Comparison of ENCODE assay signal across 9 mouse cellular contexts in the genomic region with DNA sequence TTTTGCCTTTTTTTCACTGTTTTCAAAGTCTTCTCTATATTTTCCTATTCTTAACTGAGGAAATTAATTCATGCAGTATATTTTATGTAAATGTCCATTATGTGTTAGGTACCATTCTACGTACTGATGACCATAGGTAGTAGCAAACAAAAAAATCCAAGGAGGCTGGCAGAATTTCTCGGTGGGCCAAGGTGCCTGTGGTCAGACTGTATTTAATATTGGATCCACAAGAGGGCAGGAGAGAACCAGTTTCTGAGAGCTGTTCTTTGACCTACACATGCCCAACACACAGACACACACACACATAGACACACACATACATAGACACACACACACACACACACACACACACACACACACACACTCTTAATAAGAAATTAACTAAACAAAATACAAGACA. TPM values are rescaled to one million over a fixed set of nuclear protein-coding genes. Genes with fewer than 3 reads are reported as not detected.
A peak's percentile ranks its signal among the peaks of the same experiment; 100 is the strongest.
DNase-seq lines count a peak whose midpoint lies in the region; ATAC-seq and TF ChIP-seq lines count a peak whose summit lies in the region.
"Had no signal": no experiment of that assay in that cellular context is flagged by ENCODE, and none has a peak within 500 bp of the region (broad histone marks: within the 10 kb centered on the region; RNA-seq: fewer than 3 reads in every experiment).

No protein-coding gene starts in this region.

- no peak overlapping the region for H3K9ac ChIP-seq in midbrain, embryonic 15.5 days

- no peaks in the 10 kb centered on the region for H3K36me3 ChIP-seq in midbrain, embryonic 15.5 days (replicated peaks)

- ATAC-seq in midbrain, embryonic 15.5 days (replicated peaks) = peak; percentile 78

- peak; percentile 41; the same call in 1 of the 2 replicates for TF ChIP-seq CTCF in cortical plate, adult 2 months (IDR thresholded peaks at IDR 0.05; ENCODE audit: extremely low read depth, insufficient read depth, low read length)

- no peak overlapping the region for H3K27ac ChIP-seq in cortical plate, adult 2 months (ENCODE audit: insufficient read depth, low read length)
- H3K27ac ChIP-seq in midbrain, embryonic 15.5 days = no peak overlapping the region

- H3K4me3 ChIP-seq in cortical plate, adult 2 months (ENCODE audit: insufficient read depth, low read length) = no peak overlapping the region
- H3K4me3 ChIP-seq in midbrain, embryonic 15.5 days = no peak overlapping the region

- intact Hi-C loops in left cerebral cortex, postnatal 14 days (cut with DNase I) = no loop called here
- intact Hi-C loops in left cerebral cortex, postnatal 36 days (cut with DNase I) = loop anchor here (1.0 kb wide), 1 partner anchor 16 kb away; no protein-coding TSS in a partner anchor

- DNase-seq in adrenal gland, postnatal 14 days = peak; percentile 4
- DNase-seq in adrenal gland, postnatal 4 days (ENCODE audit: low spot score in 2 of 2) = no peak
- peak; percentile 15 to 19 for DNase-seq in left cerebral cortex, postnatal 14 days (ENCODE audit: low spot score in 2 of 2)
- no peak for DNase-seq in left cerebral cortex, postnatal 36 days (ENCODE audit: low spot score in 2 of 2)
- DNase-seq in urinary bladder, postnatal 4 days (ENCODE audit: low spot score in 2 of 2) = no peak
- no peak for DNase-seq in right cerebral cortex, postnatal 14 days
- DNase-seq: thymus, postnatal 25 days had no signal

- no peak overlapping the region for H3K4me2 ChIP-seq in midbrain, embryonic 15.5 days

- no peaks in the 10 kb centered on the region for H3K27me3 ChIP-seq in midbrain, embryonic 15.5 days (replicated peaks)

- no peak for TF ChIP-seq POLR2A in cortical plate, adult 2 months (IDR thresholded peaks at IDR 0.05; ENCODE audit: extremely low read depth, insufficient read depth, low read length)

- H3K9me3 ChIP-seq in midbrain, embryonic 15.5 days = no peaks in the 10 kb centered on the region

- 61% methylated on average over 2 of the region's 2 CpGs for WGBS in midbrain, embryonic 15.5 days

- no peaks in the 10 kb centered on the region for H3K4me1 ChIP-seq in cortical plate, adult 2 months (ENCODE audit: control insufficient read depth, insufficient read depth, low read length)
- H3K4me1 ChIP-seq in midbrain, embryonic 15.5 days = no peaks in the 10 kb centered on the region

RNA-seq across cellular contexts. Expression of a gene that starts 48.2 kb away (rescaled TPM):
- 5.8 and 5.9 TPM in 2 replicates for total RNA-seq in adrenal gland, postnatal 14 days (2021)
- total RNA-seq in adrenal gland, postnatal 4 days (2021) = 1 to 10 TPM; 5.1 to 5.9 TPM
- 1 to 10 TPM; 3.6 to 3.8 TPM for total RNA-seq in left cerebral cortex, postnatal 14 days (2021)
- total RNA-seq in left cerebral cortex, postnatal 36 days (2021) = 1 to 10 TPM; 5.4 to 6.5 TPM
- 3.4 and 3.9 TPM in 2 replicates for polyA plus RNA-seq in cortical plate, adult 2 months (2012; rRNA removed)
- 6.4 and 6.9 TPM in 2 replicates for polyA plus RNA-seq in midbrain, embryonic 15.5 days (2015; fragmentation: Nextera tagmentation; extraction: Ambion mirVana)

Comparison
In these comparisons a context has a peak if more than half of its experiments do, and no peak if none do; other contexts are left out.
1. DNase-seq: peak in adrenal gland, postnatal 14 days (single experiment) and left cerebral cortex, postnatal 14 days (2 of 2); none in adrenal gland, postnatal 4 days (0 of 2), left cerebral cortex, postnatal 36 days (0 of 2), urinary bladder, postnatal 4 days (0 of 2) and right cerebral cortex, postnatal 14 days (single experiment).